Mouse (Mus musculus): ENCODE measurements at regions not wholly inside any gene's neighbourhood (a gene's known extent, or its start where the extent isn't known, plus 50 kb on each side); places are given as distances from the start of the nearest gene placed in this dataset.

- no peak for TF ChIP-seq CTCF (IDR thresholded peaks at IDR 0.05; ENCODE audit: insufficient read depth, low read depth, low read length)
- TF ChIP-seq POLR2A (IDR thresholded peaks at IDR 0.05; ENCODE audit: insufficient read depth, low read depth, low read length): no peak
These were observed 75.6 kb upstream of the Dap start for GRCm38 (mm10) chr15:31148251-31149145.
